Mouse (Mus musculus) lung, adult 2 months (tissue): ENCODE measurements around the gene Vill.
A peak's percentile ranks its signal among the peaks of the same experiment; 100 is the strongest.

Experiments
- CTCF ChIP-seq: fragments of 200-500 bp; IDR thresholded peaks from 2 replicates; pipeline ENCODE4 v1.5.1; 2011; ENCODE audit warnings: mild to moderate bottlenecking, low read length, control low read depth; ENCODE audit not compliant: insufficient read depth
- POLR2A ChIP-seq: fragments of 200-500 bp; IDR thresholded peaks from 2 replicates; pipeline ENCODE4 v1.6.1; 2011; ENCODE audit warnings: low read depth, mild to moderate bottlenecking, control low read depth, low read length, borderline replicate concordance; ENCODE audit errors: extremely low read depth

GRCm38 (mm10) chr9:119067601-119068000 lies 15.0 kb downstream of the Vill start:
- TF ChIP-seq POLR2A: no peak
- TF ChIP-seq CTCF: peak; percentile 92
